Mouse (Mus musculus): ENCODE results near the gene Zkscan7. TPM values are rescaled to one million over a fixed set of nuclear protein-coding genes. Genes with fewer than 3 reads are reported as not detected.

Zkscan7 gene
- polyA plus RNA-seq, 1 experiment = 1.6 TPM

GRCm38 (mm10) chr9:122863731-122864130 lies 21.8 kb upstream of the Zkscan7 start:
- Histone ChIP-seq H3K27me3 (ENCODE audit: control insufficient read depth, insufficient read depth, low read length) (no peaks in the 10 kb centered on the region), H3K4me3 (ENCODE audit: extremely low read depth, insufficient read depth, insufficient read length) (no peak overlapping the region), H3K4me1 (ENCODE audit: control insufficient read depth, insufficient read depth, insufficient read length) (peaks cover 4% of the 10 kb centered on the region; the same call in 1 of the 2 replicates), H3K36me3 (ENCODE audit: control insufficient read depth, insufficient read depth, low read length) (peaks cover 28% of the 10 kb centered on the region), H3K27ac (ENCODE audit: insufficient read depth, low read length) (no peak overlapping the region)
- no peak for TF ChIP-seq CTCF (IDR thresholded peaks at IDR 0.05; ENCODE audit: extremely low read depth, insufficient read depth, insufficient read length, insufficient replicate concordance)
- TF ChIP-seq POLR2A (IDR thresholded peaks at IDR 0.05; ENCODE audit: low read depth, low read length) = no peak
- DNase-seq (ENCODE audit: low read depth in 1 of 2, low spot score in 2 of 2) = no peak
- WGBS = 84% methylated on average over 2 of the region's 2 CpGs

GRCm38 (mm10) chr9:122864848-122865247 lies 20.6 kb upstream of the Zkscan7 start:
- Histone ChIP-seq H3K36me3 (ENCODE audit: control insufficient read depth, insufficient read depth, low read length) (peaks cover 18% of the 10 kb centered on the region), H3K4me1 (ENCODE audit: control insufficient read depth, insufficient read depth, insufficient read length) (peaks cover 4% of the 10 kb centered on the region; the same call in 1 of the 2 replicates), H3K27me3 (ENCODE audit: control insufficient read depth, insufficient read depth, low read length) (no peaks in the 10 kb centered on the region), H3K27ac (ENCODE audit: insufficient read depth, low read length) (no peak overlapping the region), H3K4me3 (ENCODE audit: extremely low read depth, insufficient read depth, insufficient read length) (peak overlapping the region; percentile 46)
- no peak for DNase-seq (ENCODE audit: low read depth in 1 of 2, low spot score in 2 of 2)
- WGBS = 67% methylated on average over 3 of the region's 3 CpGs
- TF ChIP-seq CTCF (IDR thresholded peaks at IDR 0.05; ENCODE audit: extremely low read depth, insufficient read depth, insufficient read length, insufficient replicate concordance) (no peak), POLR2A (IDR thresholded peaks at IDR 0.05; ENCODE audit: low read depth, low read length) (no peak)

- peak within 1 kb of the TSS; percentile 99 for H3K4me3 ChIP-seq (ENCODE audit: extremely low read depth, insufficient read depth, insufficient read length)
- H3K27ac ChIP-seq (ENCODE audit: insufficient read depth, low read length) = peak within 1 kb of the TSS; percentile 85
- no peaks in the 10 kb centered on the region for H3K27me3 ChIP-seq (ENCODE audit: control insufficient read depth, insufficient read depth, low read length)
- H3K4me1 ChIP-seq (ENCODE audit: control insufficient read depth, insufficient read depth, insufficient read length) = peaks cover 4% of the 10 kb centered on the region; the same call in 1 of the 2 replicates
- peak; percentile 74 to 75 for DNase-seq (ENCODE audit: low read depth in 1 of 2, low spot score in 2 of 2)
- TF ChIP-seq POLR2A (IDR thresholded peaks at IDR 0.05; ENCODE audit: low read depth, low read length) (no peak; the same call in 1 of the 2 replicates), CTCF (IDR thresholded peaks at IDR 0.05; ENCODE audit: extremely low read depth, insufficient read depth, insufficient read length, insufficient replicate concordance) (no peak)
- 2% methylated on average over 34 of the region's 34 CpGs for WGBS
- peaks cover 13% of the 10 kb centered on the region for H3K36me3 ChIP-seq (ENCODE audit: control insufficient read depth, insufficient read depth, low read length)
These were observed 19.8 kb upstream of the Zkscan7 start, which contains the start of gene Zfp445 for GRCm38 (mm10) chr9:122865697-122866166. Zfp445 (minus strand) TSS chr9:122866006.

GRCm38 (mm10) chr9:122866192-122866591 lies 19.3 kb upstream of the Zkscan7 start:
- Histone ChIP-seq H3K4me3 (ENCODE audit: extremely low read depth, insufficient read depth, insufficient read length) (peak overlapping the region; percentile 99; the same call in 1 of the 2 replicates), H3K36me3 (ENCODE audit: control insufficient read depth, insufficient read depth, low read length) (peaks cover 8% of the 10 kb centered on the region), H3K4me1 (ENCODE audit: control insufficient read depth, insufficient read depth, insufficient read length) (peaks cover 4% of the 10 kb centered on the region; the same call in 1 of the 2 replicates), H3K27me3 (ENCODE audit: control insufficient read depth, insufficient read depth, low read length) (no peaks in the 10 kb centered on the region), H3K27ac (ENCODE audit: insufficient read depth, low read length) (no peak overlapping the region)
- no peak for DNase-seq (ENCODE audit: low read depth in 1 of 2, low spot score in 2 of 2)
- 86% methylated on average over 4 of the region's 4 CpGs for WGBS
- no peak for TF ChIP-seq POLR2A (IDR thresholded peaks at IDR 0.05; ENCODE audit: low read depth, low read length)
- no peak for TF ChIP-seq CTCF (IDR thresholded peaks at IDR 0.05; ENCODE audit: extremely low read depth, insufficient read depth, insufficient read length, insufficient replicate concordance)

GRCm38 (mm10) chr9:122872595-122872994 lies 12.9 kb upstream of the Zkscan7 start:
- WGBS = 92% methylated on average over 4 of the region's 4 CpGs
- Histone ChIP-seq H3K27me3 (ENCODE audit: control insufficient read depth, insufficient read depth, low read length) (no peaks in the 10 kb centered on the region), H3K4me1 (ENCODE audit: control insufficient read depth, insufficient read depth, insufficient read length) (no peaks in the 10 kb centered on the region), H3K36me3 (ENCODE audit: control insufficient read depth, insufficient read depth, low read length) (no peaks in the 10 kb centered on the region), H3K27ac (ENCODE audit: insufficient read depth, low read length) (no peak overlapping the region), H3K4me3 (ENCODE audit: extremely low read depth, insufficient read depth, insufficient read length) (no peak overlapping the region)
- no peak for TF ChIP-seq POLR2A (IDR thresholded peaks at IDR 0.05; ENCODE audit: low read depth, low read length)
- no peak for TF ChIP-seq CTCF (IDR thresholded peaks at IDR 0.05; ENCODE audit: extremely low read depth, insufficient read depth, insufficient read length, insufficient replicate concordance)
- no peak for DNase-seq (ENCODE audit: low read depth in 1 of 2, low spot score in 2 of 2)

- no peak for DNase-seq (ENCODE audit: low read depth in 1 of 2, low spot score in 2 of 2)
- Histone ChIP-seq H3K27me3 (ENCODE audit: control insufficient read depth, insufficient read depth, low read length) (no peaks in the 10 kb centered on the region), H3K4me1 (ENCODE audit: control insufficient read depth, insufficient read depth, insufficient read length) (no peaks in the 10 kb centered on the region), H3K27ac (ENCODE audit: insufficient read depth, low read length) (no peak overlapping the region), H3K36me3 (ENCODE audit: control insufficient read depth, insufficient read depth, low read length) (no peaks in the 10 kb centered on the region), H3K4me3 (ENCODE audit: extremely low read depth, insufficient read depth, insufficient read length) (no peak overlapping the region)
- TF ChIP-seq CTCF (IDR thresholded peaks at IDR 0.05; ENCODE audit: extremely low read depth, insufficient read depth, insufficient read length, insufficient replicate concordance) (no peak), POLR2A (IDR thresholded peaks at IDR 0.05; ENCODE audit: low read depth, low read length) (no peak)
- 63% methylated on average over 1 of the region's 1 CpGs for WGBS
These were observed 10.8 kb upstream of the Zkscan7 start for GRCm38 (mm10) chr9:122874653-122875052.

GRCm38 (mm10) chr9:122875145-122875544 lies 10.3 kb upstream of the Zkscan7 start:
- DNase-seq (ENCODE audit: low read depth in 1 of 2, low spot score in 2 of 2) = no peak
- Histone ChIP-seq H3K4me1 (ENCODE audit: control insufficient read depth, insufficient read depth, insufficient read length) (no peaks in the 10 kb centered on the region), H3K36me3 (ENCODE audit: control insufficient read depth, insufficient read depth, low read length) (no peaks in the 10 kb centered on the region), H3K27me3 (ENCODE audit: control insufficient read depth, insufficient read depth, low read length) (no peaks in the 10 kb centered on the region), H3K27ac (ENCODE audit: insufficient read depth, low read length) (no peak overlapping the region), H3K4me3 (ENCODE audit: extremely low read depth, insufficient read depth, insufficient read length) (no peak overlapping the region)
- 92% methylated on average over 2 of the region's 2 CpGs for WGBS
- no peak for TF ChIP-seq POLR2A (IDR thresholded peaks at IDR 0.05; ENCODE audit: low read depth, low read length)
- no peak for TF ChIP-seq CTCF (IDR thresholded peaks at IDR 0.05; ENCODE audit: extremely low read depth, insufficient read depth, insufficient read length, insufficient replicate concordance)

All from spleen, adult 2 months (tissue).